Mouse (Mus musculus): ENCODE measurements around the gene Olfr476.
"Not testable (repeated sequence)": the region's sequence is repeated elsewhere in the genome, so short reads cannot be mapped to it uniquely, and the experiment has no call there.

Gene Olfr476

GRCm38 (mm10) chr7:107964503-107964902, at the start of gene Olfr476:
Gene Olfr476 (plus strand): TSS chr7:107964803.
- in situ Hi-C loops (cut with MboI, MseI): no loop called here

- in situ Hi-C loops (cut with MboI, MseI): no loop called here
These were observed 34.5 kb upstream of the Olfr476 start, which contains the start of gene Olfr473 for GRCm38 (mm10) chr7:107930146-107930545. Gene Olfr473 (plus strand): TSS chr7:107930446.

GRCm38 (mm10) chr7:107952539-107952938, 12.1 kb upstream of the Olfr476 start:
- in situ Hi-C loops (cut with MboI, MseI): not testable (repeated sequence)

- in situ Hi-C loops (cut with MboI, MseI): no loop called here
These were observed 10.3 kb upstream of the Olfr476 start, which contains the start of gene Olfr474 for GRCm38 (mm10) chr7:107954343-107954742. Gene Olfr474 (plus strand): TSS chr7:107954643.

GRCm38 (mm10) chr7:107986393-107986792, 21.8 kb downstream of the Olfr476 start, which contains the start of gene Olfr477:
Gene Olfr477 (plus strand): TSS chr7:107986693.
- in situ Hi-C loops (cut with MboI, MseI): no loop called here

GRCm38 (mm10) chr7:108014256-108014655, 49.7 kb downstream of the Olfr476 start:
- in situ Hi-C loops (cut with MboI, MseI): not testable (repeated sequence)

Measured in T-helper 1 cell (primary cell).